Mouse (Mus musculus): ENCODE measurements around the gene Ppard.

DNA sequence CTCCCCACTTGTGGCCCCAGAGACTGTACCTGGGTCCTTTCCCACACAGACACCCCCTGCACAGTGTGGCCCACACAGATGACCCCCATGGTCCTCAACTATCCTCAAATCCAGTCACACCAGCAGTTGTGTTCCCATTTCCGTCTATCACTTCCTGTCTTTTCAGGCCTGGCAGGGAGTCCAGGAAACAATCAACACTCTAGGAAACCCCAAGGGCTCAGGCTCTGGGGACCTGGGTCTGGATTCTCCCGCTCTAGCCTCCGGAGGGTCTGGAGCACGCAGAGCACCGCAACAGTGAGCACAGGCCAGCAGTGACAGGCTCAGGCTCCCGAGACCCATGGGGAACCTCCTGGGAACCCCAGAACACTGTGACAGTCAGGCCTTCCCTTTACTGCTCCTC, 115.7 kb downstream of the Ppard start:
- TF ChIP-seq GATA1 (IDR thresholded peaks at IDR 0.05; ENCODE audit: borderline replicate concordance, low read length) (no peak), FLI1 (IDR thresholded peaks at IDR 0.05; ENCODE audit: low read length) (no peak)

Measured in megakaryocyte, embryonic 14.5 days (primary cell).